Mouse (Mus musculus) kidney, postnatal 0 days (tissue): ENCODE data around the gene Samd4b. TPM values are rescaled to one million over a fixed set of nuclear protein-coding genes. Genes with fewer than 3 reads are reported as not detected.

Source experiments
- ATAC-seq: fragments of 200-750 bp; cut with Nextera tagmentation; replicated peaks from 2 replicates; pipeline ENCODE4 v1.8.0; 2017; ENCODE audit warnings: low read depth, moderate number of reproducible peaks, moderate TSS enrichment, moderate library complexity; ENCODE audit not compliant: low FRiP score
- DNase-seq: peaks from one replicate; pipeline ENCODE4 v3.0.0-alpha.2; 2016; ENCODE audit warnings: low spot score
- H3K27ac ChIP-seq: fragments of 300-500 bp; sonication (generic); 2 replicates; pipeline ENCODE4 v1.5.1; 2014; ENCODE audit warnings: mild to moderate bottlenecking
- H3K27me3 ChIP-seq: fragments of 300-500 bp; sonication (generic); 2 replicates; pipeline ENCODE4 v1.6.1; 2014; ENCODE audit warnings: low read length, mixed read lengths; ENCODE audit not compliant: insufficient read depth
- H3K36me3 ChIP-seq: fragments of 300-500 bp; sonication (generic); 2 replicates; pipeline ENCODE4 v1.6.1; 2014; ENCODE audit warnings: low read length, mixed read lengths; ENCODE audit not compliant: insufficient read depth
- H3K4me1 ChIP-seq: fragments of 300-500 bp; sonication (generic); replicated peaks from 2 replicates; pipeline ENCODE4 v1.6.1; 2014; ENCODE audit warnings: antibody characterized with exemption, low read length, mixed read lengths; ENCODE audit not compliant: insufficient read depth
- H3K4me2 ChIP-seq: fragments of 300-500 bp; sonication (generic); 2 replicates; pipeline ENCODE4 v1.6.1; 2014; ENCODE audit warnings: mild to moderate bottlenecking, low read length, moderate library complexity, mixed read lengths
- H3K4me3 ChIP-seq: fragments of 300-500 bp; sonication (generic); replicated peaks from 2 replicates; pipeline ENCODE4 v1.5.1; 2014; ENCODE audit warnings: low read depth, low read length
- H3K9ac ChIP-seq: fragments of 300-500 bp; sonication (generic); 2 replicates; pipeline ENCODE4 v1.6.1; 2014; ENCODE audit warnings: low read depth, low read length
- H3K9me3 ChIP-seq: fragments of 300-500 bp; sonication (generic); replicated peaks from 2 replicates; pipeline ENCODE4 v1.6.1; 2016; ENCODE audit warnings: low read length, inconsistent platforms, mixed read lengths
- CTCF ChIP-seq: IDR thresholded peaks from 2 replicates; pipeline ENCODE4 v1.5.1; 2016; ENCODE audit warnings: antibody characterized with exemption, low read depth, mild to moderate bottlenecking, moderate library complexity
- WGBS: fragments of 180-500 bp; shearing (Covaris S2); extraction: QIAGEN DNeasy Blood & Tissue Kit; methylation state at CpG from one replicate; pipeline ENCODE4 v1.1.7; 2014; 5-methylcytosine and 5-hydroxymethylcytosine counted together
- polyA plus RNA-seq: library from polyadenylated mRNA; unstranded; fragments of >200 nt; fragmentation: Nextera tagmentation; extraction: Ambion mirVana; gene quantifications from 2 replicates; pipeline ENCODE4 v1.2.1, GENCODE M21; 2015

Gene Samd4b
- polyA plus RNA-seq, 1 experiment from 2014 or later, result 19.5 TPM

- H3K27ac ChIP-seq, result peak overlapping the region; percentile 98
- ATAC-seq (0 out of 2 replicates have a peak, but pooled peaks have one; percentile 9), DNase-seq (peak; percentile 44)
- H3K9me3 ChIP-seq, result no peaks in the 10 kb centered on the region
- WGBS, result 26% methylated on average over 10 of the region's 12 CpGs
- peak overlapping the region; percentile 65 for H3K4me2 ChIP-seq
- TF ChIP-seq CTCF, result no peak
- peaks cover 39% of the 10 kb centered on the region for H3K4me1 ChIP-seq
- no peak overlapping the region for H3K4me3 ChIP-seq
- peak overlapping the region; percentile 41; the same call in 1 of the 2 replicates for H3K9ac ChIP-seq
- peaks cover 11% of the 10 kb centered on the region; the same call in 1 of the 2 replicates for H3K36me3 ChIP-seq
- H3K27me3 ChIP-seq, result no peaks in the 10 kb centered on the region
Observed at GRCm38 (mm10) chr7:28382347-28382951, 215.5 kb downstream of the Samd4b start.

GRCm38 (mm10) chr7:28381938-28382337 lies 216.0 kb downstream of the Samd4b start:
- no peaks in the 10 kb centered on the region for H3K27me3 ChIP-seq
- no peak for TF ChIP-seq CTCF
- H3K4me3 ChIP-seq, result peak overlapping the region; percentile 25
- peaks cover 15% of the 10 kb centered on the region; the same call in 1 of the 2 replicates for H3K36me3 ChIP-seq
- peak; percentile 98 for DNase-seq
- peaks cover 43% of the 10 kb centered on the region for H3K4me1 ChIP-seq
- peak overlapping the region; percentile 61 for H3K9ac ChIP-seq
- peak overlapping the region; percentile 65 for H3K4me2 ChIP-seq
- under 1% methylated on average over 15 of the region's 20 CpGs for WGBS
- ATAC-seq, result peak; percentile 67
- H3K9me3 ChIP-seq, result no peaks in the 10 kb centered on the region
- peak overlapping the region; percentile 98 for H3K27ac ChIP-seq

GRCm38 (mm10) chr7:28381017-28381790 lies 216.7 kb downstream of the Samd4b start:
- peak; percentile 22 for ATAC-seq
- peaks cover 43% of the 10 kb centered on the region for H3K4me1 ChIP-seq
- WGBS, result 5% methylated on average over 30 of the region's 30 CpGs

GRCm38 (mm10) chr7:28380237-28381016 lies 217.5 kb downstream of the Samd4b start, which contains the start of gene Zfp36:
Zfp36 (minus strand) TSS chr7:28380253.
- Histone ChIP-seq H3K36me3 (peaks cover 8% of the 10 kb centered on the region; the same call in 1 of the 2 replicates), H3K4me1 (peaks cover 43% of the 10 kb centered on the region), H3K4me3 (peak within 1 kb of the TSS; percentile 79), H3K4me2 (peak within 1 kb of the TSS; percentile 95), H3K9ac (peak within 1 kb of the TSS; percentile 93), H3K27ac (peak within 1 kb of the TSS; percentile 98), H3K9me3 (no peaks in the 10 kb centered on the region), H3K27me3 (no peaks in the 10 kb centered on the region)
- TF ChIP-seq CTCF, result no peak
- ATAC-seq, result no peak
- DNase-seq, result no peak
- WGBS, result 47% methylated on average over 17 of the region's 17 CpGs

More at GRCm38 (mm10) chr7:28381017-28381790, 216.7 kb downstream of the Samd4b start:
- Histone ChIP-seq H3K27ac (peak overlapping the region; percentile 98), H3K4me2 (peak overlapping the region; percentile 65), H3K27me3 (no peaks in the 10 kb centered on the region), H3K9me3 (no peaks in the 10 kb centered on the region), H3K9ac (peak overlapping the region; percentile 61), H3K36me3 (peaks cover 13% of the 10 kb centered on the region; the same call in 1 of the 2 replicates), H3K4me3 (peak overlapping the region; percentile 25)
- DNase-seq, result peak; percentile 89
- no peak for TF ChIP-seq CTCF

GRCm38 (mm10) chr7:28378769-28379651 lies 218.9 kb downstream of the Samd4b start:
- peak overlapping the region; percentile 95 for H3K4me2 ChIP-seq
- H3K4me3 ChIP-seq, result peak overlapping the region; percentile 79
- H3K9ac ChIP-seq, result peak overlapping the region; percentile 93
- H3K36me3 ChIP-seq, result peaks cover 8% of the 10 kb centered on the region; the same call in 1 of the 2 replicates
- DNase-seq (peak; percentile 96), ATAC-seq (peak; percentile 33)
- no peaks in the 10 kb centered on the region for H3K9me3 ChIP-seq
- H3K27me3 ChIP-seq, result no peaks in the 10 kb centered on the region
- H3K4me1 ChIP-seq, result peaks cover 45% of the 10 kb centered on the region
- peak overlapping the region; percentile 98 for H3K27ac ChIP-seq
- no peak for TF ChIP-seq CTCF
- under 1% methylated on average over 53 of the region's 53 CpGs for WGBS
